Mouse (Mus musculus) embryonic fibroblast, embryonic 13.5 days (primary cell): ENCODE results near the gene Slc39a2.

Source experiments
- CTCF ChIP-seq: IDR thresholded peaks from 2 replicates; pipeline ENCODE4 v1.5.1; 2011; ENCODE audit warnings: mild to moderate bottlenecking, control low read depth, low read length, moderate library complexity, borderline replicate concordance; ENCODE audit not compliant: insufficient read depth
- POLR2A ChIP-seq: IDR thresholded peaks from 2 replicates; pipeline ENCODE4 v1.6.1; 2011; ENCODE audit warnings: low read depth, mild to moderate bottlenecking, control low read depth, low read length, moderate library complexity

DNA sequence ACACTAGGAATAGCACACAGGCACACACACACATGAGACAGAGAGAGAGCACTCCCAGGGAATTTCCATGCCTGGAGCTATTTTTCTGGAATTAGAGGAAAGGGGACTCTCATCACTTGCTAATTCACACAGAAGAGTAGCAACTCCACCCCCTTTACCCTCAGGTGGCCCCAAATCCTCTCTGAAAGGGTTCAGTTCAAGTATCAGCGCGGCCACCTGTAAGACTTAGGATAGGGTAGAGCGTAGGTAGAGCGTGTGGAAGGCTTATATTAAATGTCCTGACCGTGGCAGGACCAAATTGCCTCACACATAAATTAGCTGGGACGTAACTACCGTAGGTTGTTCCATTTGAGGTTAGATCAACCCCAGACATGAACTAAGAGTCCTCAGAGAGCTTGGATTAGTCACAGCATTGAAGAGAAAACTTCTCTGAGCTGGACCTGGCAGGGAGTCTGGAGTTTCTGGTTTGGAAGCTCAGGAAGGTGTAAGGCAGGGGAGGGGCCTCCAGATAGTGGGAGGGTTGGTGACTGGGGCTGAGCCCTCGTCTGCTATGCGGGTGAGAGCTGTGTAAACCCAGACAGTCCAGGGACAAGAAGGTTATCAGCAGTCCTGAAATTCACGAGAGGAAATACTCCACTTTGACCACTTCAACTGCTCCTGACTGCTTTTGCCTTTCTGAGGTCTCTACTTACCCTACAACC lies 555 bp downstream of the Slc39a2 start:
- TF ChIP-seq POLR2A (no peak), CTCF (no peak)
